Mouse (Mus musculus) limb, embryonic 11.5 days (tissue): ENCODE measurements at regions not wholly inside any gene's neighbourhood (a gene's known extent, or its start where the extent isn't known, plus 50 kb on each side); places are given as distances from the start of the nearest gene placed in this dataset.
A peak's percentile ranks its signal among the peaks of the same experiment; 100 is the strongest.

Source experiments
- ATAC-seq: fragments of 200-750 bp; cut with Nextera tagmentation; 2 replicates; pipeline ENCODE4 v1.8.0; 2017; ENCODE audit warnings: low read depth; ENCODE audit not compliant: insufficient number of reproducible peaks, low FRiP score, low TSS enrichment
- DNase-seq: peaks from one replicate; pipeline ENCODE4 v3.0.0-alpha.2; 2015; ENCODE audit warnings: low spot score
- H3K27ac ChIP-seq: fragments of 300-500 bp; sonication (generic); replicated peaks from 2 replicates; pipeline ENCODE4 v1.5.1; 2014; ENCODE audit warnings: low read depth, mild to moderate bottlenecking, low read length
- H3K27me3 ChIP-seq: fragments of 300-500 bp; sonication (generic); 2 replicates; pipeline ENCODE4 v1.6.1; 2014; ENCODE audit warnings: mild to moderate bottlenecking, low read length, mixed read lengths; ENCODE audit not compliant: control insufficient read depth, insufficient read depth
- H3K36me3 ChIP-seq: fragments of 300-500 bp; sonication (generic); 2 replicates; pipeline ENCODE4 v1.6.1; 2014; ENCODE audit warnings: mild to moderate bottlenecking, low read length, moderate library complexity, mixed read lengths; ENCODE audit not compliant: control insufficient read depth, insufficient read depth
- H3K4me1 ChIP-seq: fragments of 300-500 bp; sonication (generic); 2 replicates; pipeline ENCODE4 v1.6.1; 2014; ENCODE audit warnings: low read length, mixed read lengths; ENCODE audit not compliant: control insufficient read depth, insufficient read depth
- H3K4me2 ChIP-seq: fragments of 300-500 bp; sonication (generic); 2 replicates; pipeline ENCODE4 v1.6.1; 2014; ENCODE audit warnings: low read depth, mild to moderate bottlenecking, moderate library complexity; ENCODE audit not compliant: severe bottlenecking
- H3K4me3 ChIP-seq: fragments of 300-500 bp; sonication (generic); 2 replicates; pipeline ENCODE4 v1.5.1; 2014; ENCODE audit warnings: low read depth, low read length
- H3K9ac ChIP-seq: fragments of 300-500 bp; sonication (generic); 2 replicates; pipeline ENCODE4 v1.6.1; 2014; ENCODE audit warnings: mild to moderate bottlenecking, low read length
- H3K9me3 ChIP-seq: fragments of 300-500 bp; sonication (generic); 2 replicates; pipeline ENCODE4 v1.6.1; 2016; ENCODE audit warnings: low read length; ENCODE audit not compliant: control insufficient read depth
- WGBS: fragments of 180-500 bp; shearing (Covaris S2); extraction: QIAGEN DNeasy Blood & Tissue Kit; methylation state at CpG from one replicate; pipeline ENCODE4 v1.1.7; 2014; 5-methylcytosine and 5-hydroxymethylcytosine counted together

GRCm38 (mm10) chr1:63365126-63365525 is 80.6 kb upstream of the Adam23 start:
- no peak for DNase-seq
- H3K4me3 ChIP-seq = no peak overlapping the region
- no peaks in the 10 kb centered on the region for H3K9me3 ChIP-seq
- no peak for ATAC-seq
- no peaks in the 10 kb centered on the region for H3K27me3 ChIP-seq
- no peak overlapping the region for H3K4me2 ChIP-seq
- H3K4me1 ChIP-seq = no peaks in the 10 kb centered on the region
- 94% methylated on average over 20 of the region's 20 CpGs for WGBS
- H3K27ac ChIP-seq = no peak overlapping the region
- no peaks in the 10 kb centered on the region for H3K36me3 ChIP-seq
- H3K9ac ChIP-seq = no peak overlapping the region

- ATAC-seq (0 out of 2 replicates have a peak, but pooled peaks have one; percentile 51), DNase-seq (peak; percentile 48)
- no peak overlapping the region for H3K9ac ChIP-seq
- H3K4me3 ChIP-seq = no peak overlapping the region
- no peaks in the 10 kb centered on the region for H3K36me3 ChIP-seq
- H3K9me3 ChIP-seq = no peaks in the 10 kb centered on the region
- no peak overlapping the region for H3K4me2 ChIP-seq
- 8% methylated on average over 5 of the region's 5 CpGs for WGBS
- H3K27ac ChIP-seq = no peak overlapping the region
- H3K27me3 ChIP-seq = no peaks in the 10 kb centered on the region
- H3K4me1 ChIP-seq = no peaks in the 10 kb centered on the region
Measured at GRCm38 (mm10) chr1:63367697-63368376, 77.9 kb upstream of the Adam23 start.

- H3K4me2 ChIP-seq = no peak overlapping the region
- no peak for DNase-seq
- ATAC-seq = no peak
- no peak overlapping the region for H3K4me3 ChIP-seq
- H3K27ac ChIP-seq = no peak overlapping the region
- H3K27me3 ChIP-seq = no peaks in the 10 kb centered on the region
- no peak overlapping the region for H3K9ac ChIP-seq
- no peaks in the 10 kb centered on the region for H3K4me1 ChIP-seq
- H3K36me3 ChIP-seq = no peaks in the 10 kb centered on the region
- H3K9me3 ChIP-seq = no peaks in the 10 kb centered on the region
- WGBS = 43% methylated on average over 3 of the region's 3 CpGs
Measured at GRCm38 (mm10) chr1:63368921-63369320, 76.8 kb upstream of the Adam23 start.

- H3K9me3 ChIP-seq = no peaks in the 10 kb centered on the region
- H3K4me1 ChIP-seq = no peaks in the 10 kb centered on the region
- no peaks in the 10 kb centered on the region for H3K27me3 ChIP-seq
- no peak overlapping the region for H3K27ac ChIP-seq
- no peaks in the 10 kb centered on the region for H3K36me3 ChIP-seq
- no peak overlapping the region for H3K4me3 ChIP-seq
- H3K4me2 ChIP-seq = no peak overlapping the region
- ATAC-seq (no peak), DNase-seq (no peak)
- H3K9ac ChIP-seq = no peak overlapping the region
Measured at GRCm38 (mm10) chr1:63369561-63369960, 76.1 kb upstream of the Adam23 start.

GRCm38 (mm10) chr1:63383110-63383509 is 62.6 kb upstream of the Adam23 start:
- no peak for ATAC-seq
- H3K27me3 ChIP-seq = no peaks in the 10 kb centered on the region
- whole genome bisulfite sequencing = 80% methylated on average over 3 of the region's 3 CpGs

GRCm38 (mm10) chr1:63385116-63385515 is 60.6 kb upstream of the Adam23 start:
- no peak overlapping the region for H3K9ac ChIP-seq
- ATAC-seq (no peak), DNase-seq (no peak)
- H3K4me1 ChIP-seq = peaks cover 5% of the 10 kb centered on the region; the same call in 1 of the 2 replicates
- H3K4me2 ChIP-seq = no peak overlapping the region
- H3K4me3 ChIP-seq = no peak overlapping the region
- no peaks in the 10 kb centered on the region for H3K36me3 ChIP-seq
- no peak overlapping the region for H3K27ac ChIP-seq
- 42% methylated on average over 2 of the region's 2 CpGs for WGBS
- H3K9me3 ChIP-seq = no peaks in the 10 kb centered on the region
- H3K27me3 ChIP-seq = no peaks in the 10 kb centered on the region

More at GRCm38 (mm10) chr1:63383110-63383509, 62.6 kb upstream of the Adam23 start:
- Histone ChIP-seq H3K4me3 (no peak overlapping the region), H3K9me3 (no peaks in the 10 kb centered on the region), H3K4me1 (peaks cover 5% of the 10 kb centered on the region; the same call in 1 of the 2 replicates), H3K36me3 (no peaks in the 10 kb centered on the region), H3K4me2 (no peak overlapping the region), H3K27ac (no peak overlapping the region), H3K9ac (no peak overlapping the region)
- DNase-seq = no peak

- Histone ChIP-seq H3K4me3 (no peak overlapping the region), H3K4me1 (no peaks in the 10 kb centered on the region), H3K27ac (no peak overlapping the region), H3K36me3 (no peaks in the 10 kb centered on the region), H3K9me3 (no peaks in the 10 kb centered on the region), H3K27me3 (no peaks in the 10 kb centered on the region), H3K9ac (no peak overlapping the region), H3K4me2 (no peak overlapping the region)
- ATAC-seq (no peak), DNase-seq (no peak)
- WGBS = 92% methylated on average over 3 of the region's 3 CpGs
Measured at GRCm38 (mm10) chr1:63395427-63395826, 50.3 kb upstream of the Adam23 start.
